Mouse (Mus musculus): Measurements from ENCODE around the gene Nanos2. TPM values are rescaled to one million over a fixed set of nuclear protein-coding genes. Genes with fewer than 3 reads are reported as not detected.

Gene Nanos2
- polyA plus RNA-seq, 1 experiment, result 4.1 TPM

- peak in 1 of 2 experiments; percentile 47 for DNase-seq (ENCODE audit: extremely low spot score in 1 of 2, low spot score in 1 of 2)
These were observed 2.8 kb downstream of the Nanos2 start for GRCm38 (mm10) chr7:18989995-18990394.

GRCm38 (mm10) chr7:18990601-18991295, 3.5 kb downstream of the Nanos2 start, which contains the start of gene Mypop:
Gene Mypop, plus strand, starts transcription at chr7:18991245.
- DNase-seq (ENCODE audit: extremely low spot score in 1 of 2, low spot score in 1 of 2), result peak; percentile 100

- peak in 1 of 2 experiments; percentile 45 for DNase-seq (ENCODE audit: extremely low spot score in 1 of 2, low spot score in 1 of 2)
These were observed 4.6 kb downstream of the Nanos2 start for GRCm38 (mm10) chr7:18991660-18992293.

DNA sequence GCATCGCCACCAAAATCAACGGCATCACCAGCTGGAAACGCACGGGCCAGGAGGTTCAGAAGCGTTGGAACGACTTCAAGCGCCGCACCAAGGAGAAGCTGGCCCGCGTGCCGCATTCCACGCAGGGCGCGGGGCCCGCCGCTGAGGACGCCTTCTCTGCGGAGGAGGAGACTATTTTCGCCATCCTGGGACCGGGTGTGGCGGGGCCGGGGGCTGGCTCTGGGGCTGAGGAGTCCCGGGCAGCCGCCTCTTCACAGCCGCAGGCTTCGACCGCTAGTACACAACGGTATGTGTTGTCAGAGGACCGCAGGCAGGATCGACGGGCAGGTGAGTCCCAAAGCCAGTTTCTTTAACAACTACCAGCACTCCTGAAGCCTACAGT, 5.1 kb downstream of the Nanos2 start:
- DNase-seq (ENCODE audit: extremely low spot score in 1 of 2, low spot score in 1 of 2), result peak in 1 of 2 experiments; percentile 55

GRCm38 (mm10) chr7:18993036-18993435, 5.8 kb downstream of the Nanos2 start:
- DNase-seq (ENCODE audit: extremely low spot score in 1 of 2, low spot score in 1 of 2), result no peak

DNA sequence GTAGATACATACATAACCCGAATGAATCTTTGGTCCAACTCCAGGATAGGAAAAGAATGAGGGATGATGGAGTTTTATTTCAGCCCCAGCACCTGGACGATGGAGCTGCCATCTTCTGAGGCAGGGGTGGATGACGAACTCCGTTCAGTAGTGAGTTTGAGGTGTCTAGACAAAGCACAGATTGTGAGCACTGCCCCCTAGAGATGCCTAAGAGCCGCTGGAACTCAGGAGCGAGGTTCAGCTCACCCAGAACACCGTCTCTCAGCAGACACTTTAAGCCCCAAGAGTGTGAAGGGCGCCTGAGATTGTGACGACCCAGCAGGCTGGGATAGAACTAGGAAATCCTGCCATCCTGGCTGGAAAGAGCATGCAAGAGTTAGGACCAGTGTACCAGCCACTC, 11.6 kb downstream of the Nanos2 start:
- no peak for DNase-seq (ENCODE audit: extremely low spot score in 1 of 2, low spot score in 1 of 2)

GRCm38 (mm10) chr7:19000421-19000820, 13.2 kb downstream of the Nanos2 start:
- DNase-seq (ENCODE audit: extremely low spot score in 1 of 2, low spot score in 1 of 2), result no peak

DNA sequence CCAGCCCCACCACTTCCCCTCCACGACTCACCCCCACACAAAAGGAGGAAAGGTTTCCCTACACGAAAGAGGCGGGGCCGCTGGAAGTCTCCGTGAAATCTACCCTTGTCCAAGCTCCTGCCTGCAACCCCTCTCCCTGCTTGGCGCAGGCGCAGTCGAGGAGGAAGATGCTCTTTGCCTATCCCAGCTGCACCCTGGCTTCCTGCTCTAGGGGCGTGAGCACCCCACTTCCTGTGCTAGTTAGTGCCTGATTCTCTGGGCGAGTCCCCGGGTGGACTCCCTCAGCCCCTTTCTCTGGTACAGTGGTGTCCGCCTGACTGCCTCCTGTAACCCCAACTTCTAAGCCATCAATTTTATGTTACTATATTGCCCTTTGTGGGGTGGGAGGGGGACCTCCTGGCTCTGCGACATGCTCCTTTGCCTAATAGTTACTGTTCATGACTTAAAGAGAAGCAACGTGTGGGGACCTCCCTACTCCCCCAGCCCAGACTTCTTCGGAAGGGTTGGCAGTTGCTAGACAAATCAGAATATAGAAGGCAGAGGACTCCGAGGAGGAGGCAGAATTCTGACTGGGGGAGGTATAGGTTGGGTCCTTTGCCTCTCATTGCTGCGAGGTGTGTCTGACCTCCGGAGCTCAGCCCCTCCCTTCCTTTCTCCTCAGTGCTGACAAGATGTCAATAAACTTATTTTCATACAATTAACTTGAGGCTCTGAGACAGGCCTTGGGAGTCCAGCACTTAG, 14.0 kb downstream of the Nanos2 start:
- no peak for DNase-seq (ENCODE audit: extremely low spot score in 1 of 2, low spot score in 1 of 2)

DNA sequence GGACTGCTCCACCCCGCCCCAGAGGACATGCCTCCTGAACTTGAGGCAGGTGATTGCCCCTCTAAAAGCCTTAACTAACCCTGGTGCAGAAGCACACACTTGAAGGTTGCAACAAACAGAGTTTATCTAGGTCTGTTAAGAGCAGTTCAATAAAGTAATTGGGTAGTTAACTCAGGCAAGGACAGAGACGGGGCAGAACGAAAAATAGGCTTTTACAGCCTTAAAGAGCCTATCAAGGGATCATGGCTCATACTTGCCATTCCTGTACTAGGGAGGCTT, 14.5 kb downstream of the Nanos2 start:
- DNase-seq (ENCODE audit: extremely low spot score in 1 of 2, low spot score in 1 of 2), result no peak

DNA sequence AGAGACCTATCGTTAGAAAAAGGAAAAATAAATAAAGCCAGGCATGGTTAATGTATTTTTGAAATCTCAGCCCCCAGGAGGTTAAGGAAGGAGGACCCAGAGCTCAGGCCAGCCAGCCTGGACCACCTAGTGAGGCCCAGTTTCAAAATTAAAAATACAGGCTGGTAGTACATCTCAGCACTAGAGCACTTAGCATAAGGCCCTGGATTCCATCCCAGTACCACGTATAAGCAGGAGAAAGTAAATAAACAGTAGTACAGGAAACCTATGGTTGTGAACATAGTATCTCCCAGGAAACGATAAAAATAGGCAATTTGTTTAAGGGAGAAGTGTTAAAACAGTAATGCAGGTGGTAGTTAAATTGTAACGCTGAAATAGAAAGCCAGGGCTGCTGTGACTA, 14.9 kb downstream of the Nanos2 start:
- no peak for DNase-seq (ENCODE audit: extremely low spot score in 1 of 2, low spot score in 1 of 2)

DNA sequence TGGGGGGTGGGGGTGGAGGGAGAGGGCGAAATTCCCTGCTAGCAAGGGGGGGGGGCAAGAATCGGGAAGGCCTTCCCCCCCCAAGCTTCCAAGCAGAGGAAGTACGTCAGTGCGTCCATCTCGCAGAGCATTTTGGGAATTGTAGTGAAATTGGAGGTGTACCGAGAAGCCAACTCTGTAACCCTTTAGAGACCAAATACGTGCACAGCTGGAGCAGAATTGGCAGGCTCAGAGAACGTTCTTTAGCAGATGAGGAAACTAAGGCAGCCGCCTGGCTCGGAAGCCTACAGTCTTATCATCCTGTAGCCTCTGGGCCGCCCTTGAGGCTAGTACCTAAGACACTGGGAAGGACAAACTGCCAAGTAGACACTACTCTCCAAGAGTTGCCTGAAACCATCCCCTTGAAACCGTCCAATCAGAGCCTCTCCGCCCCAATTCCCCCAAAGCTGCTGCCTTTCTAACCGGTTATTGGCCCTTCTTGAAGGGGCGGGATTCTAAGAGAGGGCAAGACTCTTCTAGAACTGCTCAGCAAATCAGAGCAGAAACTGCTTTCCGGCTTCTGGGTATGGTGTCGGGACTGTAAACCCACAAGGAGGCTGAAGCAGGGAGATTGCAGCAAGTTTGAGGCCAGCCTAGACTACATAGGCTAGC, 15.8 kb downstream of the Nanos2 start:
- peak; percentile 76 to 90 for DNase-seq (ENCODE audit: extremely low spot score in 1 of 2, low spot score in 1 of 2)

DNA sequence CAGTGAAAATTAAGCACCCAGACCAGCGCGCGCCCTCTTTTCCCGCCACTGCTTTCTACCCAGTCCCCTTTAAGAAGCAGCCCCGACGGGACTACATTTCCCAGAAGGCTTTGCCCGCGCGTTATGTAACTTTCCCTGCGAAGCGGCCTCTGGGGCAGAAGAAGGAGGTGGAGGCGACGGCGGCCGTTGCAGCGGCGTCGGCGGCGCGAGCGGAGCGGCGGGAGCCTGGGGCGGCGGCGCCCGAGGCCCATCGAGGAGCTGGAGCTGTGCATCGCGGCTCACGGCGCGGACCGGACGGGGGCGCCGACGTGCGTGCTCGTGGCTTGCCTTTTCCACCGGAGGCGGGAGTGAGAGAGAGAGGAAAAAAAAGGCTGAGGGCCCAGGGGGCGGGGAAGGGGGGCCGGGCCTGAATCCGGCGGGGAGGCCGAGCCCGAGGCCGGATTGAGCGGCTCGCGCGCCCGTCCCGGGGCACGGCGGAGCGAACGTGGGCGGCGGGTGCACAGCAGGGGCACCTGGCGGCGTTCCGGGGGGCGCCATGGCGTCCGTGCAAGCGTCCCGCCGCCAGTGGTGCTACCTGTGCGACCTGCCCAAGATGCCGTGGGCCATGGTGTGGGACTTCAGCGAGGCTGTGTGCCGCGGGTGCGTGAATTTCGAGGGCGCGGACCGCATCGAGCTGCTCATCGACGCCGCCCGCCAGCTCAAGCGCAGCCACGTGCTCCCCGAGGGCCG, 16.9 kb downstream of the Nanos2 start, which contains the start of gene Irf2bp1:
Gene Irf2bp1, plus strand, starts transcription at position 143 of the 729 bp plus-strand sequence.
- DNase-seq (ENCODE audit: extremely low spot score in 1 of 2, low spot score in 1 of 2), result peak; percentile 88 to 96

DNA sequence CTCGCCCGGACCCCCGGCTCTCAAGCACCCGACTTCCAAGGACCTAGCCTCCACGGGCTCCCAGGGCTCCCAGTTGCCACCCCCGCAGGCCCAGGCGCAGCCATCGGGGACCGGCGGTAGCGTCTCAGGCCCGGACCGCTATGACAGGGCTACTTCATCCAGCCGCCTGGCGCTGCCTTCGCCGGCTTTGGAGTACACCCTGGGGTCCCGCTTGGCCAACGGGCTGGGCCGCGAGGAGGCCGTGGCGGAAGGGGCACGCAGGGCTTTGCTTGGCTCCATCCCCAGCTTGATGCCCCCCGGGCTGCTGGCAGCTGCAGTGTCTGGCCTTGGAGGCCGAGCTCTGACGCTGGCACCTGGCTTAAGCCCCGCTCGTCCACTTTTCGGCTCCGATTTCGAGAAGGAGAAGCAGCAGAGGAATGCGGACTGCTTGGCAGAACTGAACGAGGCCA, 17.5 kb downstream of the Nanos2 start:
- no peak for DNase-seq (ENCODE audit: extremely low spot score in 1 of 2, low spot score in 1 of 2)

DNA sequence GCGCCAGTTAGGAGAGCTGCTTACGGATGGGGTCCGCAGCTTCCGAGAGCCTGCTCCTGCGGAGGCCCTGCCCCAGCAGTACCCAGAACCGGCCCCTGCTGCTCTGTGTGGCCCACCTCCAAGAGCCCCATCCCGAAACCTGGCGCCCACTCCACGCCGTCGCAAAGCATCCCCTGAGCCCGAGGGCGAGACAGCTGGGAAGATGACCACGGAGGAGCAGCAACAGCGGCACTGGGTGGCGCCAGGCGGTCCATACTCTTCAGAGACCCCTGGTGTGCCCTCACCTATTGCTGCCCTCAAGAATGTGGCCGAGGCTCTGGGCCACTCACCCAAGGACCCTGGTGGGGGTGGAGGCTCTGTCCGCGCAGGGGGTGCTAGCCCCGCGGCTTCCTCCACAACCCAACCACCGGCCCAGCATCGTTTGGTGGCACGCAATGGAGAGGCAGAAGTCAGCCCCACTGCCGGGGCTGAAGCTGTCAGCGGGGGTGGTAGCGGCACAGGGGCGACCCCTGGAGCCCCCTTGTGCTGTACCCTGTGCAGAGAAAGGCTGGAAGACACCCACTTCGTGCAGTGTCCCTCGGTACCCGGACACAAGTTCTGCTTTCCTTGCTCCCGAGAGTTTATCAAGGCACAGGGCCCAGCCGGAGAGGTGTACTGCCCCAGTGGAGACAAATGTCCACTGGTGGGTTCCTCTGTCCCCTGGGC, 18.4 kb downstream of the Nanos2 start:
- no peak for DNase-seq (ENCODE audit: extremely low spot score in 1 of 2, low spot score in 1 of 2)

DNA sequence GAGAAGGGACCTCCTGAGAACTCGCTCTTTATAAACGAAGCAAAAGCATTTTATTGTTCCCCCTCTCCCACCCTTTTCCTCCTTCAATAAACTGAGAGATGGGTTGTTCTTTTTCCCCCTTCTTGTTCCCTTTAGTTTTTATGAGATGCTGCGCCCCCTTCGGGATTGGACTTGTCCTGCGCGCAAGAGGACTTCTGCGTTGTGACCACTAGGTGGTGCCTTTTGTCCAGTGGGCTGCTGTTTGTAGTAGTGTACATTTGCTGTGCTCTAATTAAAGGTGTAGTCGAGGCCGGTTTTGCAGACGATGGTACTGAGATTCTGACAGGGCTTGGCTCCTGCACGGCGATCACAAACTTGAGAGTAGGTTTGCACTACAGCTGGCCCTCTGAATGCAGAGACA, 19.3 kb downstream of the Nanos2 start:
- DNase-seq (ENCODE audit: extremely low spot score in 1 of 2, low spot score in 1 of 2), result peak; percentile 84 to 92

DNA sequence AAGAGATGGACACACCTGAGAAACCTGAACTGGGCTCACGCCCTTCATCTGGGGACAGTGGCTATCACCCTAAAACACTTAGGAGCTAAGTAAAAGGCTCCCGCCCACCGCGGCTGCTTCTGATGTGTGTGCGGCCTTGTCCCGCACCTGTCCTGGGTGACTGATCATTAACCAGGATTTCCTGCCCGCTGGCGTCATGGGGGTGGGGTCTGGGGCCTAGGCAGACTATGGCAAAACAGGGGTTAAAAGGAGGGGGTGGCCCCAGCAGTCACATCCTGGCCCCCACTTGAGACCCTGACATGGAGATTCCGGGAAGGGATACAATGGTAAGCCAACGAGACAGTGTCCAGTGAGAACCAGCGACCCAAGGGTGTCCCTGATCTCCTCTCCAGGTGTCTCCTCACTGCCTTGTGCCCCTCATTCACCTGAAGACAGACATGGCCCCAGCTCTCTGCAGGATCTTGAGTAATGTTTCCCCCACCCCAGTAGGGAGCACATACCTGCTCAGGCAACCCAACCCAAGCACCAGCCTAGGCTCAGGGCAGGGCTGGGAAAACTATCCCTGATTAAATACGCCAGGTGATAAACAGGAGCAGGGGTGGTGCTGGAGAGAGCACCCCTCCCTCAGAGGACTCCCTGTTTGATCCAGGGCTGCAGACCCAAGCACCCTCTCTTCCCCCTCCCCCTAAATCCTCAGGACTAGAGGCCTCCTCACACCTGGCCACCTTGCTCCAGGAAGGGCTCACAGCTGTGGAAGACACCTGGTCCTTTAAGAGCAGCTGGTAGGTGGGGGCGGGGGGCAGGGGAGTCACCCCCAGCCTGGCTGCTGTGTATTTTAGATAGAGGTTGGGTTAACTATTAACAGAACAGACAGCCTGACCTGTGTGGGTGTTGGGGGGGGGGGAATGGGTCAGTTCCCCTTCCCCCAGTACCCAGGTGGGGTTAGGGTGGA, 20.1 kb downstream of the Nanos2 start:
- no peak for DNase-seq (ENCODE audit: extremely low spot score in 1 of 2, low spot score in 1 of 2)

GRCm38 (mm10) chr7:19010581-19010980, 23.4 kb downstream of the Nanos2 start:
- no peak for DNase-seq (ENCODE audit: extremely low spot score in 1 of 2, low spot score in 1 of 2)

DNA sequence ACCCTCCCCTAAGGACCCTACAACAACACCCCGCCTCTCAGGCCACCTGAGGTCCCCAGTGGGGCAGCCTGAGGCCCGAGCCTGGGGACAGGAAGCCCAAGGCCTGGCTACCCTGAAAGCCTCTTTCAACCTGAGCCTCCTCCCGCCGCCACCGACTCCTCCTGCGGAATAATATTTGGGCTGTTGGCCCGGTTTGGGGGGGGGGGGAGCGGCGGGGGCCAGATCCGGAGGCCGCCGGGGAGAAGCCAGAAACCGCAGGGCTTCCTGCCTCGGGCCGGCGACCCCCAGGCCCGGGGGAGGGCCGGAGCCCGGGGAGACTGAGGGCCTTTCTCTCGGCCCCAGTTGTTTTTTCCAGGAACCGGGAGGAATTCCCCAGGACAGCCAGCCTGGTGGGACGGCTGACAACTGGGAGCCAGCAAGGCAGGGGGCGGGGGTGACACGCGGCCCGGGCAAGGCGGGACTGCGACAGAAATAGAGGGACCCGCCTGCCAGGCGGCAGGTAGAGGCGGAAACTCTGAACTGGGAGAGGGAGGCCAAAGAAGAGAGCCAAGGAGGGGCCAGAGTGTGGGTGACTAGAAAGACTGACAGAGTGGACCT, 24.9 kb downstream of the Nanos2 start:
- no peak for DNase-seq (ENCODE audit: extremely low spot score in 1 of 2, low spot score in 1 of 2)

Data from frontal cortex, adult 2 months (tissue).